Mouse (Mus musculus) ES-E14 (cell line): Measurements from ENCODE around the gene 1110059E24Rik.

ENCODE experiments used
- MAFK ChIP-seq: IDR thresholded peaks from 2 replicates; pipeline ENCODE4 v1.6.1; 2014; ENCODE audit warnings: mild to moderate bottlenecking, low read depth, low read length, inconsistent platforms; ENCODE audit not compliant: insufficient read depth
- ZC3H11A ChIP-seq: IDR thresholded peaks from 2 replicates; pipeline ENCODE4 v1.6.1; 2012; ENCODE audit warnings: low read depth, mild to moderate bottlenecking, inconsistent platforms, low read length, borderline replicate concordance

DNA sequence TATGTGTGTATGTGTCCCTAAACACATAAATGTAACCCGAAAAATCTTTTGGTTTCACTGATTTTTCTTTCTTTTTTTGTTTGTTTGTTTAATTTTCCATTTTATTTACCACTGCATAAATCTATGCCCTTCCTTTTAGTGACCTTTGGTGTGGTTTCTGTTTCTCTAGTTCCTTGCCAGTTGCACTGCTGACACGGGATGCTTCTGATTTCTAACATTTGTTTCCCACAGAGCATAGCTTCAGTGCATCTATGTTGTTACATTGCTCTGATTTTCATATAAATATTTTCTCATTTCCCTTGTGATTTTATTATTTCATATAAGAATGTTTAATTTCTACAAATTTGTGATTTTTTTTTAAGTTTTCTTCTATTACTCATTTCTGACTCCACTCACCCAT lies 17.4 kb downstream of the 1110059E24Rik start:
- no peak for TF ChIP-seq MAFK
- TF ChIP-seq ZC3H11A = no peak
